Mouse (Mus musculus): ENCODE data around the gene Noxred1. TPM values are rescaled to one million over a fixed set of nuclear protein-coding genes. Genes with fewer than 3 reads are reported as not detected.

Gene Noxred1
- polyA plus RNA-seq (2012; rRNA removed; ENCODE audit: low replicate concordance) = 0.83 and 0.87 TPM in 2 replicates

GRCm38 (mm10) chr12:87238632-87239031 lies at the start of gene Noxred1:
TSS of gene Noxred1 (minus strand) at chr12:87238732.

GRCm38 (mm10) chr12:87266108-87266826 lies 27.7 kb upstream of the Noxred1 start, which contains the start of the genes Vipas39 and Ahsa1:
TSS of gene Vipas39 (minus strand) at chr12:87266256.
TSS of gene Ahsa1 (plus strand) at chr12:87266479.

GRCm38 (mm10) chr12:87199973-87200586 lies 38.5 kb downstream of the Noxred1 start, which contains the start of gene Tmed8:
TSS of gene Tmed8 (minus strand) at chr12:87200454.

GRCm38 (mm10) chr12:87199206-87199972 lies 39.1 kb downstream of the Noxred1 start, which contains the start of gene Samd15:
TSS of gene Samd15 (plus strand) at chr12:87199723.

Other genes with a start within 250 kb of the Noxred1 start
- gene Zdhhc22, start 248.3 kb downstream of the Noxred1 start, polyA plus RNA-seq (2012; rRNA removed; ENCODE audit: low replicate concordance) = not detected in 2 replicates
- 0.07 and 0.12 TPM in 2 replicates for gene Tmem63c, start 217.4 kb downstream of the Noxred1 start, polyA plus RNA-seq (2012; rRNA removed; ENCODE audit: low replicate concordance)
- gene Ngb, start 136.2 kb downstream of the Noxred1 start, polyA plus RNA-seq (2012; rRNA removed; ENCODE audit: low replicate concordance) = 1.1 and 3.7 TPM in 2 replicates
- gene Gstz1, start 91.6 kb downstream of the Noxred1 start, polyA plus RNA-seq (2012; rRNA removed; ENCODE audit: low replicate concordance) = 541 and 1,541 TPM in 2 replicates
- 15.0 and 26.0 TPM in 2 replicates for gene Pomt2, start 90.8 kb downstream of the Noxred1 start, polyA plus RNA-seq (2012; rRNA removed; ENCODE audit: low replicate concordance)
- gene Samd15, start 39.0 kb downstream of the Noxred1 start, polyA plus RNA-seq (2012; rRNA removed; ENCODE audit: low replicate concordance) = 0.29 TPM in 1 of 2 replicates, not detected in the other
- gene Tmed8, start 38.3 kb downstream of the Noxred1 start, polyA plus RNA-seq (2012; rRNA removed; ENCODE audit: low replicate concordance) = 6.5 and 9.4 TPM in 2 replicates
- 35.5 and 40.0 TPM in 2 replicates for gene Vipas39, start 27.5 kb upstream of the Noxred1 start, polyA plus RNA-seq (2012; rRNA removed; ENCODE audit: low replicate concordance)
- 57.3 and 77.4 TPM in 2 replicates for gene Ahsa1, start 27.7 kb upstream of the Noxred1 start, polyA plus RNA-seq (2012; rRNA removed; ENCODE audit: low replicate concordance)
- 0.30 and 7.4 TPM in 2 replicates for gene Ism2, start 61.0 kb upstream of the Noxred1 start, polyA plus RNA-seq (2012; rRNA removed; ENCODE audit: low replicate concordance)
- 13.5 and 16.8 TPM in 2 replicates for gene Sptlc2, start 149.6 kb upstream of the Noxred1 start, polyA plus RNA-seq (2012; rRNA removed; ENCODE audit: low replicate concordance)
- gene Slirp, start 205.2 kb upstream of the Noxred1 start, polyA plus RNA-seq (2012; rRNA removed; ENCODE audit: low replicate concordance) = 20.2 and 21.2 TPM in 2 replicates
- 10.2 and 22.3 TPM in 2 replicates for gene Alkbh1, start 205.3 kb upstream of the Noxred1 start, polyA plus RNA-seq (2012; rRNA removed; ENCODE audit: low replicate concordance)
- 10.7 and 15.6 TPM in 2 replicates for gene Snw1, start 233.5 kb upstream of the Noxred1 start, polyA plus RNA-seq (2012; rRNA removed; ENCODE audit: low replicate concordance)

All from subcutaneous adipose tissue, adult 2 months (tissue).